Mouse (Mus musculus): ENCODE data around the gene Omt2a. TPM values are rescaled to one million over a fixed set of nuclear protein-coding genes. Genes with fewer than 3 reads are reported as not detected.

The Omt2a gene
- polyA plus RNA-seq (2015; fragmentation: Nextera tagmentation; extraction: Ambion mirVana) = not detected in 2 replicates

DNA sequence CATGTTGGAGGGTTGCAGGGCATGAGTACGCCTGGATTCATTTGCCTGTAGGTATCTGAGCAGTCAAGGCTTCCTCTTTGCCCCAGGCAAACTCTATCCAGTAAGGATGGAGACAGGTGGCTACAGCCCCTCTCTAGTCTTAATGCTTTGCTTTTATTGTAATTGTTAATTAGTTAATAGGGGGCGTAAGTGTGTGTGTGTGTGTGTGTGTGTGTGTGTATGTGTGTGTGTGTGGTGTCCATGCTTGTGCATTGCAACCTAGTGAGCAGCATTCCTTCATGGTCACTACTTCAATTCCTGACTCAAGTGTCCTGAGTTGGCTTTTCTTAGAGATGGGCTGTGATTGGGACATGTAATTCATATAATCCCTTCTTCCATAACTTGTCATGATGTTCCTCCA lies at the start of gene Omt2a:
Omt2a (minus strand) TSS at position 101 of the 400 bp plus-strand sequence.

DNA sequence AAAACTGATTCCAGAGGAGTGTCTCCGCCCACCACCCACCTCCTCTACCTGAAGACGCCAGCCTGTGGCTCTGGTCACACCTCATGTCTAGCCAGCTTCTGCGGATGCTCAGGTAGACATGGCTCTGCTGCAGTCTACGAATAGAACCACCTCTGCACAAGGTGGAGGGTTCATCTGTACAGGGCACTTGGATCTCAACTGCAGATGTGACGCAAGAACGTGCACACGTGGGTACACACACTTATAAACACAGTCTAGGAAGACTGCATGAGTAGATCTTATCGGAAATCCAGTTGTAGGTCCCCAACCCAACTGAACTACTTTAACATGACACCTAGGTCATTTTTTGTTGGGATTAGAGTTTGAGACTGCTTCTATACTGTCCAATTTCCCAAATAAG lies 41.0 kb upstream of the Omt2a start, which contains the start of gene Gsta2:
Gsta2 (minus strand) TSS at position 178 of the 400 bp plus-strand sequence.

DNA sequence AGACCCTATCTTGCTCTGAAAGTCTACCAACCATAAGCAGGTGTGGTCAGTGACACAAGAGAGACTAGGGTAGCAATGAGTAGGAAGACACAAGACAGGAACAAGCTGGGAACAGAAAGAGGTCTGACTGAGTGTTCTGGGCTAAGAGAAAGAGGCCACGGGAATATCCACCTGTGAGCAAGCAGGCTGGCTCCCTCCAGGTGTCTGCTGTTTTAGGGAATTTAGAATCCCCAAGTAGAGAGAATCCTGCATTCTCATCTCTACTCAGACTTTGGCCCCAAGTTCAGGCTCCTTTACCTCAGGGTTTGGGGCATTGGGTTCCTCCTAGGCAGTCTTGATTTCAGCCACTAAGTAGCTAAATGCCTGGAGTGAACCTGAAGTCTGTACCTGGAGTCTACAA lies 12.7 kb upstream of the Omt2a start, which contains the start of gene Omt2b:
Omt2b (plus strand) TSS at position 301 of the 400 bp plus-strand sequence.

DNA sequence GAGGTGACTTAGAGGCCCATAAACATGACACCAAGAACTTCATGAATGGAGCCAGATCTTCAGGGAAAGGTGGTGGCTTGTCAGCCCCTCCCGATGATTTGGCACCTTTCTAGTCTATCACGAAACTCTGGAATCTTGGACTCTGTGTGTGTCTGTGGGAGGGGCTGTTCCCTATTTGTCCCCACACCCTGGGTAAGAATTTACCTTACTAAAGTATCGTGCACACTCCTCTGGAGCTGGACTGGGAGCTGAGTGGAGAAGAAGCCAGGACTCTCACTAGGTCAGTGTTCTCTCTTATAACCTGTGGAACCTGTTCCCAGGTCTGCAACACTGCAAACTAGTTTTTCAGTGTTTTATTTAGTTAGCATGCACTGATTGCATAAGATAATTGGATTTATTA lies 24.9 kb downstream of the Omt2a start, which contains the start of gene Gm10639:
Gm10639 (plus strand) TSS at position 201 of the 400 bp plus-strand sequence.

Other genes starting within 250 kb of the Omt2a start
- 67.9 and 76.3 TPM in 2 replicates for gene Fbxo9, start 205.7 kb downstream of the Omt2a start, polyA plus RNA-seq (2015; fragmentation: Nextera tagmentation; extraction: Ambion mirVana)
- 7.6 and 8.2 TPM in 2 replicates for gene Ick, start 205.6 kb downstream of the Omt2a start, polyA plus RNA-seq (2015; fragmentation: Nextera tagmentation; extraction: Ambion mirVana)
- 18.0 and 18.9 TPM in 2 replicates for gene Gsta4, start 132.0 kb downstream of the Omt2a start, polyA plus RNA-seq (2015; fragmentation: Nextera tagmentation; extraction: Ambion mirVana)
- gene Gsta1, start 84.1 kb downstream of the Omt2a start, polyA plus RNA-seq (2015; fragmentation: Nextera tagmentation; extraction: Ambion mirVana) = not detected in 2 replicates
- gene Gm3776, start 57.7 kb downstream of the Omt2a start, polyA plus RNA-seq (2015; fragmentation: Nextera tagmentation; extraction: Ambion mirVana) = not detected in 2 replicates
- gene Gm10639, start 24.9 kb downstream of the Omt2a start, polyA plus RNA-seq (2015; fragmentation: Nextera tagmentation; extraction: Ambion mirVana) = not detected in 2 replicates
- gene Omt2b, start 12.8 kb upstream of the Omt2a start, polyA plus RNA-seq (2015; fragmentation: Nextera tagmentation; extraction: Ambion mirVana) = not detected in 2 replicates
- not detected in 2 replicates for gene Gsta2, start 41.0 kb upstream of the Omt2a start, polyA plus RNA-seq (2015; fragmentation: Nextera tagmentation; extraction: Ambion mirVana)
- gene Dppa5a, start 53.4 kb upstream of the Omt2a start, polyA plus RNA-seq (2015; fragmentation: Nextera tagmentation; extraction: Ambion mirVana) = not detected in 2 replicates
- gene Ooep, start 63.9 kb upstream of the Omt2a start, polyA plus RNA-seq (2015; fragmentation: Nextera tagmentation; extraction: Ambion mirVana) = 0.16 and 0.28 TPM in 2 replicates
- 0.07 TPM in 1 of 2 replicates, not detected in the other for gene Ddx43, start 81.0 kb upstream of the Omt2a start, polyA plus RNA-seq (2015; fragmentation: Nextera tagmentation; extraction: Ambion mirVana)
- 2.3 and 2.4 TPM in 2 replicates for gene Cgas, start 128.4 kb upstream of the Omt2a start, polyA plus RNA-seq (2015; fragmentation: Nextera tagmentation; extraction: Ambion mirVana)
- gene Mto1, start 133.4 kb upstream of the Omt2a start, polyA plus RNA-seq (2015; fragmentation: Nextera tagmentation; extraction: Ambion mirVana) = 18.8 and 21.3 TPM in 2 replicates
- gene Gm17324, start 134.0 kb upstream of the Omt2a start, polyA plus RNA-seq (2015; fragmentation: Nextera tagmentation; extraction: Ambion mirVana) = 1.3 and 1.8 TPM in 2 replicates
- 2,612 and 2,799 TPM in 2 replicates for gene Eef1a1, start 174.4 kb upstream of the Omt2a start, polyA plus RNA-seq (2015; fragmentation: Nextera tagmentation; extraction: Ambion mirVana)

All from spleen, postnatal 0 days (tissue).